Mouse (Mus musculus) liver, adult 2 months (tissue): ENCODE data around the gene She. TPM values are rescaled to one million over a fixed set of nuclear protein-coding genes. Genes with fewer than 3 reads are reported as not detected.
"Not testable (repeated sequence)": the region's sequence is repeated elsewhere in the genome, so short reads cannot be mapped to it uniquely, and the experiment has no call there.

ENCODE experiments used
- DNase-seq: peaks from one replicate; pipeline ENCODE4 v3.0.0-alpha.2; 2011; ENCODE audit warnings: low read depth, low spot score; ENCODE audit errors: extremely low read depth
- H3K27ac ChIP-seq: fragments of 200-500 bp; replicated peaks from 2 replicates; pipeline ENCODE4 v1.5.1; 2012; ENCODE audit warnings: low read depth, mild to moderate bottlenecking, control low read depth, inconsistent platforms, low read length; ENCODE audit not compliant: insufficient read depth
- H3K27me3 ChIP-seq: fragments of 200-500 bp; 2 replicates; pipeline ENCODE4 v1.6.1; 2012; ENCODE audit warnings: mild to moderate bottlenecking, moderate library complexity, low read length, inconsistent platforms; ENCODE audit not compliant: control insufficient read depth, insufficient read depth
- H3K36me3 ChIP-seq: fragments of 200-500 bp; 2 replicates; pipeline ENCODE4 v1.6.1; 2012; ENCODE audit warnings: low read length, inconsistent platforms; ENCODE audit not compliant: control insufficient read depth, insufficient read depth
- H3K4me1 ChIP-seq: fragments of 200-500 bp; 2 replicates; pipeline ENCODE4 v1.6.1; 2011; ENCODE audit warnings: low read length; ENCODE audit not compliant: control insufficient read depth, insufficient read depth
- H3K4me3 ChIP-seq: fragments of 200-500 bp; 2 replicates; pipeline ENCODE4 v1.5.1; 2011; ENCODE audit warnings: low read depth, mild to moderate bottlenecking, control low read depth, low read length, moderate library complexity; ENCODE audit not compliant: insufficient read depth
- H3K79me2 ChIP-seq: fragments of 200-500 bp; 2 replicates; pipeline ENCODE4 v1.6.1; 2012; ENCODE audit warnings: inconsistent platforms, mild to moderate bottlenecking, low read length, moderate library complexity; ENCODE audit not compliant: control insufficient read depth, insufficient read depth
- H3K9ac ChIP-seq: fragments of 200-500 bp; 2 replicates; pipeline ENCODE4 v1.6.1; 2012; ENCODE audit warnings: low read depth, mild to moderate bottlenecking, control low read depth, inconsistent platforms, low read length
- CTCF ChIP-seq: fragments of 200-500 bp; IDR thresholded peaks from 2 replicates; pipeline ENCODE4 v1.5.1; 2011; ENCODE audit warnings: low read depth, low read length, control low read depth
- POLR2A ChIP-seq: fragments of 200-500 bp; IDR thresholded peaks from 2 replicates; pipeline ENCODE4 v1.6.1; 2011; ENCODE audit warnings: low read length, control low read depth; ENCODE audit not compliant: insufficient read depth; ENCODE audit errors: extremely low read depth
- WGBS: fragments of 180-500 bp; shearing (Covaris S2); methylation state at CpG from one replicate; pipeline ENCODE4 v1.1.7; 2018; 5-methylcytosine and 5-hydroxymethylcytosine counted together
- polyA plus RNA-seq: library from polyadenylated mRNA; depleted of rRNA; stranded (reverse); fragments of >200 nt; gene quantifications from 2 replicates; pipeline ENCODE4 v1.2.3, GENCODE M21; 2012
- total RNA-seq: library from RNA; depleted of rRNA; stranded (reverse); fragments of >200 nt; gene quantifications from 2 replicates; pipeline ENCODE4 v1.2.3, GENCODE M21; 2014

Gene She
- total and polyA plus RNA-seq, 2 experiments = 0.78 to 2.5 TPM

GRCm38 (mm10) chr3:89794616-89795015, 36.6 kb upstream of the She start:
- Histone ChIP-seq H3K27me3 (no peaks in the 10 kb centered on the region), H3K27ac (no peak overlapping the region), H3K4me3 (no peak overlapping the region), H3K9ac (no peak overlapping the region), H3K36me3 (no peaks in the 10 kb centered on the region), H3K4me1 (no peaks in the 10 kb centered on the region), H3K79me2 (no peaks in the 10 kb centered on the region)
- WGBS = 77% methylated on average over 2 of the region's 2 CpGs
- TF ChIP-seq CTCF = peak; percentile 31; the same call in 1 of the 2 replicates
- no peak for TF ChIP-seq POLR2A
- DNase-seq = no peak

- no peaks in the 10 kb centered on the region for H3K79me2 ChIP-seq
- no peak overlapping the region for H3K9ac ChIP-seq
- no peaks in the 10 kb centered on the region for H3K36me3 ChIP-seq
- TF ChIP-seq POLR2A (no peak), CTCF (peak; percentile 21; the same call in 1 of the 2 replicates)
- no peak for DNase-seq
- no peaks in the 10 kb centered on the region for H3K27me3 ChIP-seq
- WGBS = 73% methylated on average over 5 of the region's 5 CpGs
- no peak overlapping the region for H3K4me3 ChIP-seq
- no peak overlapping the region for H3K27ac ChIP-seq
- no peaks in the 10 kb centered on the region for H3K4me1 ChIP-seq
These were observed 35.4 kb upstream of the She start for GRCm38 (mm10) chr3:89795746-89796145.

GRCm38 (mm10) chr3:89796358-89796757, 34.8 kb upstream of the She start:
- H3K36me3 ChIP-seq = no peaks in the 10 kb centered on the region
- H3K27ac ChIP-seq = peak overlapping the region; percentile 34; the same call in 1 of the 2 replicates
- no peaks in the 10 kb centered on the region for H3K4me1 ChIP-seq
- TF ChIP-seq CTCF = no peak
- no peak for TF ChIP-seq POLR2A
- H3K79me2 ChIP-seq = no peaks in the 10 kb centered on the region
- H3K4me3 ChIP-seq = no peak overlapping the region
- 45% methylated on average over 4 of the region's 4 CpGs for WGBS
- H3K27me3 ChIP-seq = no peaks in the 10 kb centered on the region
- H3K9ac ChIP-seq = no peak overlapping the region
- DNase-seq = peak; percentile 48

GRCm38 (mm10) chr3:89798518-89798917, 32.7 kb upstream of the She start:
- no peaks in the 10 kb centered on the region for H3K36me3 ChIP-seq
- H3K27me3 ChIP-seq = no peaks in the 10 kb centered on the region
- no peak overlapping the region for H3K4me3 ChIP-seq
- TF ChIP-seq CTCF (no peak), POLR2A (no peak)
- 86% methylated on average over 3 of the region's 3 CpGs for WGBS
- no peak overlapping the region for H3K9ac ChIP-seq
- DNase-seq = no peak
- H3K79me2 ChIP-seq = no peaks in the 10 kb centered on the region
- H3K27ac ChIP-seq = no peak overlapping the region
- H3K4me1 ChIP-seq = no peaks in the 10 kb centered on the region

GRCm38 (mm10) chr3:89799476-89799875, 31.7 kb upstream of the She start:
- H3K9ac ChIP-seq = no peak overlapping the region
- H3K27me3 ChIP-seq = no peaks in the 10 kb centered on the region
- no peak for TF ChIP-seq POLR2A
- TF ChIP-seq CTCF = no peak
- H3K4me3 ChIP-seq = no peak overlapping the region
- H3K4me1 ChIP-seq = no peaks in the 10 kb centered on the region
- 51% methylated on average over 13 of the region's 13 CpGs for WGBS
- DNase-seq = no peak
- no peaks in the 10 kb centered on the region for H3K79me2 ChIP-seq
- no peaks in the 10 kb centered on the region for H3K36me3 ChIP-seq
- no peak overlapping the region for H3K27ac ChIP-seq

GRCm38 (mm10) chr3:89800078-89800477, 31.1 kb upstream of the She start:
- H3K27ac ChIP-seq, H3K4me1 ChIP-seq, DNase-seq, H3K79me2 ChIP-seq, H3K9ac ChIP-seq, H3K4me3 ChIP-seq, H3K27me3 ChIP-seq, H3K36me3 ChIP-seq: not testable (repeated sequence)
- WGBS = 84% methylated on average over 3 of the region's 3 CpGs
